Mouse (Mus musculus) olfactory bulb, adult 2 months (tissue): ENCODE data around the gene Gls. TPM values are rescaled to one million over a fixed set of nuclear protein-coding genes. Genes with fewer than 3 reads are reported as not detected.
A peak's percentile ranks its signal among the peaks of the same experiment; 100 is the strongest.

Experiments
- H3K27ac ChIP-seq: fragments of 200-500 bp; 2 replicates; pipeline ENCODE4 v1.5.1; 2012; ENCODE audit warnings: low read depth, low read length; ENCODE audit not compliant: insufficient read depth
- H3K4me1 ChIP-seq: fragments of 200-500 bp; 2 replicates; pipeline ENCODE4 v1.6.1; 2012; ENCODE audit warnings: low read length; ENCODE audit not compliant: control insufficient read depth, insufficient read depth
- H3K4me3 ChIP-seq: fragments of 200-500 bp; 2 replicates; pipeline ENCODE4 v1.5.1; 2012; ENCODE audit warnings: mild to moderate bottlenecking, low read depth, low read length, moderate library complexity; ENCODE audit not compliant: insufficient read depth
- CTCF ChIP-seq: fragments of 200-500 bp; IDR thresholded peaks from 2 replicates; pipeline ENCODE4 v1.5.1; 2012; ENCODE audit warnings: low read depth, mild to moderate bottlenecking, low read length, moderate library complexity; ENCODE audit not compliant: insufficient read depth
- POLR2A ChIP-seq: fragments of 200-500 bp; IDR thresholded peaks from 2 replicates; pipeline ENCODE4 v1.6.1; 2012; ENCODE audit warnings: mild to moderate bottlenecking, low read depth, low read length, moderate library complexity; ENCODE audit not compliant: insufficient read depth
- WGBS: fragments of 180-500 bp; shearing (Covaris S2); methylation state at CpG from one replicate; pipeline ENCODE4 v1.1.7; 2018; 5-methylcytosine and 5-hydroxymethylcytosine counted together
- polyA plus RNA-seq: library from polyadenylated mRNA; stranded (reverse); fragments of >200 nt; gene quantifications from 2 replicates; pipeline ENCODE4 v1.2.4, GENCODE M21; 2012; ENCODE audit warnings: low replicate concordance; ENCODE audit not compliant: missing spikeins, insufficient read depth, insufficient read length

Gene Gls
- polyA plus RNA-seq, 1 experiment, result 842 TPM

GRCm38 (mm10) chr1:52121052-52121451 is 112.0 kb downstream of the Gls start:
- TF ChIP-seq POLR2A, result no peak
- TF ChIP-seq CTCF, result no peak
- Histone ChIP-seq H3K4me3 (no peak overlapping the region), H3K4me1 (0 out of 2 replicates have a peak, but pooled peaks cover 2% of the 10 kb centered on the region), H3K27ac (no peak overlapping the region)
- WGBS, result 92% methylated on average over 3 of the region's 3 CpGs

GRCm38 (mm10) chr1:52120191-52120590 is 112.8 kb downstream of the Gls start:
- no peak overlapping the region for H3K27ac ChIP-seq
- WGBS, result 38% methylated on average over 10 of the region's 10 CpGs
- TF ChIP-seq POLR2A (no peak), CTCF (no peak)
- H3K4me3 ChIP-seq, result peak overlapping the region; percentile 7; the same call in 1 of the 2 replicates
- H3K4me1 ChIP-seq, result 0 out of 2 replicates have a peak, but pooled peaks cover 2% of the 10 kb centered on the region

GRCm38 (mm10) chr1:52119691-52120090 is 113.3 kb downstream of the Gls start:
- under 1% methylated on average over 20 of the region's 20 CpGs for WGBS
- Histone ChIP-seq H3K4me1 (0 out of 2 replicates have a peak, but pooled peaks cover 2% of the 10 kb centered on the region), H3K27ac (no peak overlapping the region)

GRCm38 (mm10) chr1:52118860-52119591 is 114.0 kb downstream of the Gls start, which contains the start of gene Stat1:
Stat1 (plus strand) TSS chr1:52119440.
- Histone ChIP-seq H3K4me3 (peak within 1 kb of the TSS; percentile 75), H3K27ac (peak within 1 kb of the TSS; percentile 53), H3K4me1 (0 out of 2 replicates have a peak, but pooled peaks cover 2% of the 10 kb centered on the region)
- 2% methylated on average over 37 of the region's 37 CpGs for WGBS
- TF ChIP-seq CTCF (no peak), POLR2A (peak; percentile 70; the same call in 1 of the 2 replicates)

More at GRCm38 (mm10) chr1:52119691-52120090, 113.3 kb downstream of the Gls start:
- TF ChIP-seq CTCF (no peak), POLR2A (no peak)
- H3K4me3 ChIP-seq, result peak overlapping the region; percentile 75

- 94% methylated on average over 1 of the region's 1 CpGs for WGBS
Observed at GRCm38 (mm10) chr1:52117777-52118176, 115.3 kb downstream of the Gls start.

GRCm38 (mm10) chr1:52116441-52116840 is 116.6 kb downstream of the Gls start:
- H3K4me1 ChIP-seq, result peaks cover 6% of the 10 kb centered on the region; the same call in 1 of the 2 replicates
- H3K27ac ChIP-seq, result no peak overlapping the region
- H3K4me3 ChIP-seq, result no peak overlapping the region
- 82% methylated on average over 3 of the region's 3 CpGs for WGBS
- TF ChIP-seq CTCF (no peak), POLR2A (no peak)

More at GRCm38 (mm10) chr1:52117777-52118176, 115.3 kb downstream of the Gls start:
- H3K27ac ChIP-seq, result no peak overlapping the region
- TF ChIP-seq CTCF (no peak), POLR2A (no peak)
- peaks cover 6% of the 10 kb centered on the region; the same call in 1 of the 2 replicates for H3K4me1 ChIP-seq
- no peak overlapping the region for H3K4me3 ChIP-seq

- Histone ChIP-seq H3K4me3 (peak overlapping the region; percentile 65), H3K27ac (peak overlapping the region; percentile 96), H3K4me1 (peaks cover 4% of the 10 kb centered on the region; the same call in 1 of the 2 replicates)
- TF ChIP-seq POLR2A, result peak; percentile 64
- peak; percentile 96 for TF ChIP-seq CTCF
- under 1% methylated on average over 32 of the region's 32 CpGs for WGBS
Observed at GRCm38 (mm10) chr1:52113666-52114069, 119.4 kb downstream of the Gls start.

Other genes with a start within 250 kb of the Gls start
- gene Stat4, start 246.1 kb downstream of the Gls start, polyA plus RNA-seq, result not detected in 2 replicates
- gene Stat1, start 113.8 kb downstream of the Gls start, polyA plus RNA-seq, result not detected in 2 replicates